Mouse (Mus musculus) megakaryocyte, embryonic 14.5 days (primary cell): ENCODE measurements around the gene Arf3. TPM values are rescaled to one million over a fixed set of nuclear protein-coding genes. Genes with fewer than 3 reads are reported as not detected.

ENCODE experiments used
- H3K27me3 ChIP-seq: replicated peaks from 2 replicates; pipeline ENCODE3; 2012; ENCODE audit warnings: inconsistent platforms
- H3K36me3 ChIP-seq: replicated peaks from 2 replicates; pipeline ENCODE3; 2012; ENCODE audit warnings: low read length, inconsistent platforms, mixed read lengths
- H3K4me1 ChIP-seq: 2 replicates; pipeline ENCODE4 v1.6.1; 2012; ENCODE audit warnings: inconsistent platforms
- H3K4me3 ChIP-seq: replicated peaks from 2 replicates; pipeline ENCODE3; 2012; ENCODE audit warnings: moderate library complexity, mild to moderate bottlenecking, inconsistent platforms
- H3K9me3 ChIP-seq: 2 replicates; pipeline ENCODE4 v1.6.1; 2012; ENCODE audit warnings: inconsistent platforms
- FLI1 ChIP-seq: IDR thresholded peaks from 2 replicates; pipeline ENCODE4 v1.6.1; 2012; ENCODE audit warnings: low read length, inconsistent platforms, mixed read lengths
- GATA1 ChIP-seq: IDR thresholded peaks from 3 replicates; pipeline ENCODE4 v1.6.1; 2012; ENCODE audit warnings: mixed read lengths, low read length, inconsistent platforms, borderline replicate concordance
- polyA plus RNA-seq: library from polyadenylated mRNA; stranded (reverse); fragments of >175 nt; gene quantifications from 2 replicates; pipeline ENCODE4 v1.2.3, GENCODE M21; 2012; ENCODE audit warnings: low replicate concordance; ENCODE audit not compliant: insufficient read depth

Gene Arf3
- polyA plus RNA-seq, 1 experiment, result 17.8 TPM

GRCm38 (mm10) chr15:98804054-98804453 lies 41.0 kb upstream of the Arf3 start:
- Histone ChIP-seq H3K27me3 (peaks cover 98% of the 10 kb centered on the region), H3K36me3 (no peaks in the 10 kb centered on the region), H3K4me3 (peak overlapping the region; percentile 81), H3K4me1 (peaks cover 64% of the 10 kb centered on the region), H3K9me3 (no peaks in the 10 kb centered on the region)
- TF ChIP-seq FLI1 (no peak), GATA1 (no peak)

GRCm38 (mm10) chr15:98802926-98803325 lies 39.9 kb upstream of the Arf3 start:
- Histone ChIP-seq H3K27me3 (peaks cover 98% of the 10 kb centered on the region), H3K4me3 (peak overlapping the region; percentile 81), H3K4me1 (peaks cover 55% of the 10 kb centered on the region), H3K36me3 (no peaks in the 10 kb centered on the region), H3K9me3 (no peaks in the 10 kb centered on the region)
- no peak for TF ChIP-seq GATA1
- TF ChIP-seq FLI1, result no peak

DNA sequence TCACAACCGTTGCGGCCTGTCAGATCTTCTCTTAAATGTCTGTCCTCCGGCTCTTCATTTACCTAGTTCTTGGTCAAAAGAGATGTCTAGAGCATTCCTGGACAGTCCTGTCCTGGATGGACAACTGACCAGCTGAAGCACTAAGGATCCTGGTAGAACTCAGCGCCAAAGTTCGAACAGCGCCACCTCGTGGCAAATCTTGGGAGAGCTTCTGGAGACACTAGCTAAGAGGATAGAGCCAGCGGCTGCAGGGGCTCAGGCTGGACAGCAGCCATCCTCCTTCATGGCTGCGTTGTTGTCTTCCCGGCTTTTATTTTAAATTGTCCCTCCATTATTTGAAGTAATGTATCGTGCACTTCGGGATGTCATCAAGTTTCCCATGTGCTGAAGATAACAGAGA lies 36.4 kb upstream of the Arf3 start:
- Histone ChIP-seq H3K36me3 (no peaks in the 10 kb centered on the region), H3K4me1 (peaks cover 41% of the 10 kb centered on the region), H3K27me3 (peaks cover 98% of the 10 kb centered on the region), H3K9me3 (peaks cover 3% of the 10 kb centered on the region; the same call in 1 of the 2 replicates), H3K4me3 (no peak overlapping the region)
- TF ChIP-seq GATA1, result no peak
- TF ChIP-seq FLI1, result no peak

DNA sequence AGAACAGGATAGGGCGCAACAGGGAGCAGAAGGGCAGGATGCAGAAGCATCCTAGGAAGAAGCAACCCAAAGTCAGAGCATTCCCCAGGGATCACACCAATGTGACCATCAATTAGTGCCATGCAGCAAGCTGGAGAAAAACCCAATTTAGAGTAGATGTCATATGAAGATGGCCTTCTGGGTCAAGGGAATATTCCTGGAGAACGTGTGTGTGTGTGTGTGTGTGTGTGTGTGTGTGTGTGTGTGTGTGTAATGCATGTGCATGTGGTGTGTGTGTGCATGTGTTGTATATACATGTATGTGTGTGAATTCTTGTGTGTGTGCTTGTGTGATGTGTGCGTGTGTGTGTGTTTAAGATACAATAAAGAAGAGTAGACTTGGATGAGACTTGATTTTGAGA lies 35.9 kb upstream of the Arf3 start:
- Histone ChIP-seq H3K4me1 (peaks cover 38% of the 10 kb centered on the region), H3K36me3 (no peaks in the 10 kb centered on the region), H3K9me3 (peaks cover 3% of the 10 kb centered on the region; the same call in 1 of the 2 replicates), H3K27me3 (peaks cover 97% of the 10 kb centered on the region), H3K4me3 (no peak overlapping the region)
- TF ChIP-seq GATA1 (no peak), FLI1 (no peak)

GRCm38 (mm10) chr15:98797835-98798492 lies 35.0 kb upstream of the Arf3 start:
- TF ChIP-seq GATA1 (no peak), FLI1 (no peak)
- Histone ChIP-seq H3K36me3 (no peaks in the 10 kb centered on the region), H3K9me3 (peaks cover 4% of the 10 kb centered on the region; the same call in 1 of the 2 replicates), H3K27me3 (peaks cover 99% of the 10 kb centered on the region), H3K4me1 (peaks cover 38% of the 10 kb centered on the region), H3K4me3 (no peak overlapping the region)

DNA sequence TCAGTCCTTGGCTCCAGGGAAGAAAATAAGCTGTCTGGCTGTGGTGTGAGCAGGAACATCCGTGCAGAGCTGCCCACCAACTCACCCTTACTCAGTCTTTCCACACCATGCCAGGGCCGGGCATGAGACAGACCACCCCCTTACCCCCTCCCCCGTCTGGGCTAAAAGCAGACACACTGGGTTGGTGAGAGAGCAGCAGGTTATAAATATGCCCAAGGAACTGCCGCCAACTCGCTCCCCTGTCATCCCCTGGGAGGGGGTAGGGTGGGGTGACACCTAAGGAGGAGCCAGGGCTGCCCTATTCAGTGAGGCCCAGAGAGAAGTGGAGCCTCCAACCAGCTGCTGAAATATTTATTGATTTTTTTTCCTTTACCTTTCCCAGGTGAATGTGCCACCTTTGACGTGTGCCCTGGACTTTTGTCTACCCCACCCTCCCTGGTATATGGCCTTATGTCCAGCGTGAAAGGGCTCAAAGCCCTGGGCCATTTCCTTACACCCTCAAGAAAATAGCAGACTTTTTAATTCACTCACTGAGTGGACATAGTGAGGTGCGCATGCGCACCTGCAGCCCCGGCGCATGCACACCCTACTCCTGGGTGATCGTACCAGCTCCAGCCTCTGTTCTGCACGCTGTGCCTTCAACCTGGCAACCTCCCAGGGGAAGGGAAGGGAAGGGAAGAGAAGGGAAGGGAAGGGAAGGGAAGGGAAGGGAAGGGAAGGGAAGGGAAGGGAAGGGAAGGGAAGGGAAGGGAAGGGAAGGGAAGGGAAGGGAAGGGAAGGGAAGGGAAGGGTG lies 34.0 kb upstream of the Arf3 start:
- Histone ChIP-seq H3K9me3 (peaks cover 12% of the 10 kb centered on the region; the same call in 1 of the 2 replicates), H3K4me1 (peaks cover 44% of the 10 kb centered on the region), H3K36me3 (no peaks in the 10 kb centered on the region), H3K27me3 (peaks cover 99% of the 10 kb centered on the region), H3K4me3 (no peak overlapping the region)
- TF ChIP-seq FLI1, result no peak
- no peak for TF ChIP-seq GATA1

- peaks cover 78% of the 10 kb centered on the region for H3K4me1 ChIP-seq
These were observed 30.2 kb upstream of the Arf3 start for GRCm38 (mm10) chr15:98793141-98793698.

DNA sequence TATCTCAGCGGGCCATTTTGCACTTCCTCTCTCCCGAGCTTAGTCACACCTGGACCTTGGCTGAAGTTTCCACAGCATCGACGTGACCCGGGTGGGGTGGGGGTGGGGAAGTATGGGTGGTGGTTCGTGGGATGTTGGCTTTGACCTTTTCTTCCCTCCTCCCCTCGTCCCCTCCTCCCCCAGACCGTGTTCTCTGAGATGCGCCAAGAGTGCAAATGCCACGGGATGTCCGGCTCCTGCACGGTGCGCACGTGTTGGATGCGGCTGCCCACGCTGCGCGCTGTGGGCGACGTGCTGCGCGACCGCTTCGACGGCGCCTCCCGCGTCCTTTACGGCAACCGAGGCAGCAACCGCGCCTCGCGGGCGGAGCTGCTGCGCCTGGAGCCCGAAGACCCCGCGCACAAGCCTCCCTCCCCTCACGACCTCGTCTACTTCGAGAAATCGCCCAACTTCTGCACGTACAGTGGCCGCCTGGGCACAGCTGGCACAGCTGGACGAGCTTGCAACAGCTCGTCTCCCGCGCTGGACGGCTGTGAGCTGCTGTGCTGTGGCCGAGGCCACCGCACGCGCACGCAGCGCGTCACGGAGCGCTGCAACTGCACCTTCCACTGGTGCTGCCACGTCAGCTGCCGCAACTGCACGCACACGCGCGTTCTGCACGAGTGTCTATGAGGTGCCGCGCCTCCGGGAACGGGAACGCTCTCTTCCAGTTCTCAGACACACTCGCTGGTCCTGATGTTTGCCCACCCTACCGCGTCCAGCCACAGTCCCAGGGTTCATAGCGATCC lies 29.4 kb upstream of the Arf3 start:
- Histone ChIP-seq H3K4me3 (peak overlapping the region; percentile 88), H3K4me1 (peaks cover 72% of the 10 kb centered on the region), H3K9me3 (peaks cover 14% of the 10 kb centered on the region; the same call in 1 of the 2 replicates), H3K36me3 (no peaks in the 10 kb centered on the region), H3K27me3 (peaks cover 99% of the 10 kb centered on the region)
- TF ChIP-seq FLI1 (no peak), GATA1 (no peak)

More at GRCm38 (mm10) chr15:98793141-98793698, 30.2 kb upstream of the Arf3 start:
- Histone ChIP-seq H3K36me3 (no peaks in the 10 kb centered on the region), H3K27me3 (peaks cover 99% of the 10 kb centered on the region), H3K4me3 (peak overlapping the region; percentile 88), H3K9me3 (peaks cover 14% of the 10 kb centered on the region; the same call in 1 of the 2 replicates)
- TF ChIP-seq FLI1 (no peak), GATA1 (no peak)

GRCm38 (mm10) chr15:98791771-98792170 lies 28.8 kb upstream of the Arf3 start:
- Histone ChIP-seq H3K4me3 (peak overlapping the region; percentile 64), H3K4me1 (peaks cover 66% of the 10 kb centered on the region), H3K27me3 (peaks cover 96% of the 10 kb centered on the region), H3K9me3 (peaks cover 14% of the 10 kb centered on the region; the same call in 1 of the 2 replicates), H3K36me3 (no peaks in the 10 kb centered on the region)
- no peak for TF ChIP-seq GATA1
- TF ChIP-seq FLI1, result no peak

GRCm38 (mm10) chr15:98791221-98791620 lies 28.2 kb upstream of the Arf3 start:
- no peak for TF ChIP-seq GATA1
- TF ChIP-seq FLI1, result no peak
- peaks cover 14% of the 10 kb centered on the region; the same call in 1 of the 2 replicates for H3K9me3 ChIP-seq
- no peaks in the 10 kb centered on the region for H3K36me3 ChIP-seq
- H3K27me3 ChIP-seq, result peaks cover 96% of the 10 kb centered on the region
- peaks cover 60% of the 10 kb centered on the region for H3K4me1 ChIP-seq
- peak overlapping the region; percentile 85 for H3K4me3 ChIP-seq
